Mouse (Mus musculus): Measurements from ENCODE around the gene Fndc3b. TPM values are rescaled to one million over a fixed set of nuclear protein-coding genes. Genes with fewer than 3 reads are reported as not detected.
"Not testable (repeated sequence)": the region's sequence is repeated elsewhere in the genome, so short reads cannot be mapped to it uniquely, and the experiment has no call there.

Gene Fndc3b
- polyA plus RNA-seq, 1 experiment from 2014 or later, result 9.7 TPM

DNA sequence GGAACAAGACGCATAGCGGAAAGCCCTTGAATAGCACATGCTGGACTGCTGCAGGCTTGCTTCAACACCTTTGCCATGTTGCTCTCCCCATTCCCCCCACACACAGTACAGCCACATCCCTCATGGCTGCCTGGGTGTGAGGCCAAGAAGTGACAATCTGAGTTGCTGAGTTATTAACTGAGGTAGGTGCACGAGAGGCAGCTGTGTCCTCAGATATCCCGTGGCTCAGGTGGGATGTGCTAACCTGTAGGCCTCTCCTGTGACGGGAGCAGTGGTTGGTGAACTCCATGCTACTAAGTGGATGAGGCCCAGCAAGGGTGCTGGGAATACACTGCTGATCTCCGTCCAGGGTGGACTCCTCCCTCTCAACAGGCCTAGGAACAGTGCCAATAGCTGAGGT, 288.6 kb downstream of the Fndc3b start:
- Histone ChIP-seq H3K27ac (no peak overlapping the region), H3K4me2 (no peak overlapping the region), H3K36me3 (peaks cover 40% of the 10 kb centered on the region), H3K4me3 (no peak overlapping the region), H3K9me3 (replicated peaks) (no peaks in the 10 kb centered on the region), H3K9ac (no peak overlapping the region), H3K27me3 (replicated peaks) (no peaks in the 10 kb centered on the region), H3K4me1 (no peaks in the 10 kb centered on the region)
- WGBS (ENCODE audit: insufficient replicate concordance), result 70% methylated on average over 6 of the region's 6 CpGs
- no peak for ATAC-seq

DNA sequence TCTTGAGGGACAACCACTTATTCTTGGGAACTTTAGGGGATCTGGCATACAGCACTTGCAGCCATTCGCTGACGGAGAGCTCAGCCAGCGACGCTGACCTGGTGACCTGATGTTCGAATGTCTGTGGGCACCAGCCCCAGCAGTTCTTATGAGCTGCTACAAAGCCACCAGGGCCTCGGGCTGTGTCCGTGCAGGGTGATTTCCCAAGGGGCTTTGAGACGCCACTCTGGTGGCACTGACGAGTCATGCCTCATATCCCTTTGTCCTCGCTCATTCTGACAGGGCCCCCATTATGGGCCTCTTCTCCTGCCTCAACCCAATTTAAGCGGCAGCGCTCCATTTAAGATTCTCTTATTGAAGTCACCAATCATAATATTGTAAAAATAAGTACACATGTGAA, 289.1 kb downstream of the Fndc3b start:
- no peaks in the 10 kb centered on the region for H3K4me1 ChIP-seq
- H3K4me3 ChIP-seq, result no peak overlapping the region
- peaks cover 38% of the 10 kb centered on the region for H3K36me3 ChIP-seq
- H3K27me3 ChIP-seq (replicated peaks), result no peaks in the 10 kb centered on the region
- no peak overlapping the region for H3K27ac ChIP-seq
- ATAC-seq, result no peak
- H3K9me3 ChIP-seq (replicated peaks), result no peaks in the 10 kb centered on the region
- 82% methylated on average over 12 of the region's 12 CpGs for WGBS (ENCODE audit: insufficient replicate concordance)
- no peak overlapping the region for H3K4me2 ChIP-seq
- H3K9ac ChIP-seq, result no peak overlapping the region

DNA sequence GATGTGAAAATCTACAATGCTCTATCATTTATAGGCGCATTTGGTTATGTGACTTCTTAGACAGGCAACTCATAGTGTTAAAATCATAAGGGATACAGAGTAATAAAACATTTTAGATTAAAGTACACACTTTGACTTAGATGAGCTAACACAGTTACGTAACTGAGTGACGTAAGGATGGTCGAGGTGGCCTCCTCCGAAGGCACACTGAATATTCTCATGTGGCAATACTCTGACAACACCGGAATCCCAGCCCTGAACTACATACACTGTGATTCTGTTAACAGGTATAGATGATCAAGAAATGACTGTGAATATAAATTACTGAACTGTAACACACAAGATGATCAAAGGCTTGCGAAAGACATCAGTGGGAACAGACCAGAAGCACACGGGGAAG, 292.5 kb downstream of the Fndc3b start:
- Histone ChIP-seq H3K27me3 (replicated peaks) (no peaks in the 10 kb centered on the region), H3K27ac (no peak overlapping the region), H3K36me3 (peaks cover 24% of the 10 kb centered on the region), H3K4me2 (no peak overlapping the region), H3K9me3 (replicated peaks) (no peaks in the 10 kb centered on the region), H3K4me3 (no peak overlapping the region), H3K9ac (no peak overlapping the region), H3K4me1 (no peaks in the 10 kb centered on the region)
- WGBS (ENCODE audit: insufficient replicate concordance), result 84% methylated on average over 8 of the region's 8 CpGs
- no peak for ATAC-seq

DNA sequence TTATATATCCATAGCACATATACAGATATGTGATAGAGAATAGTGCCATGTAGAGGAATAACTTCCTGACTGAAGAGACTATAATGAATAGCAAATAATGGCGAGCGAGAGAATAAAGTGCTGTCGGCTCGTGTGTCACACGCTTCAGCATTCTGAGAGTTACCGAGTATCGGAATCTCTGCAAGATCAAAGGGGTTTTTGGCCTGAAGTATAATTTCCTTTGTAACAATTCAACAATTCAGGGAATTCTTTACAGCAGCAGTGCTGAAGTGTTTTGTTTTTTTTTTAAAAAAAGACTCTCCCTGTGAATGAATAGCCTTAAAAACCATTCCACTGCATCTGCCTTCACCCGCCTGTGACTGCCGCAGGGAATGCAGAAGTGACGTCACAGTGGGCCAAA, 294.3 kb downstream of the Fndc3b start:
- 83% methylated on average over 10 of the region's 10 CpGs for WGBS (ENCODE audit: insufficient replicate concordance)
- no peak for ATAC-seq
- H3K4me1 ChIP-seq, result no peaks in the 10 kb centered on the region

DNA sequence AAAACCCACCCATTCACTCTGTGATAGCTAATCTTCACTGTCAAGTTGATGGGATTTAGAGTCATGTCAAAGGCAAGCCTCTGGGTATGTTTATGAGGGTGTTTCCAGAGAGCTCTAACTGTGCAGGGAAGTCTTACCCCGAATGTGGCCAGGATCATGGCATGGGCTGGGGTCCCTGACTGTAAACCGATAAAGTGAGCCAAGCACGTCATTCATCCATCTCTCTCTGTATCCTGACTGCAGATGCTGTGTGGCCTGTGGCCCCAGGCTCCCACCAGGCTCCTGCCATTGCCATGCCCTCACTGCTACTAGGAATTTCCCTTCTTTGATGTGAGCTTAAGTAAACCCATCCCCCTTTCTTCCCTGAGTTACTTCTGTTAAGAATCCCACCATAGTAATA, 297.5 kb downstream of the Fndc3b start:
- no peaks in the 10 kb centered on the region for H3K9me3 ChIP-seq (replicated peaks)
- WGBS (ENCODE audit: insufficient replicate concordance), result 78% methylated on average over 3 of the region's 3 CpGs

More for the DNA sequence above, 294.3 kb downstream of the Fndc3b start:
- Histone ChIP-seq H3K9ac (no peak overlapping the region), H3K27me3 (replicated peaks) (no peaks in the 10 kb centered on the region), H3K4me2 (no peak overlapping the region), H3K36me3 (peaks cover 20% of the 10 kb centered on the region), H3K9me3 (replicated peaks) (no peaks in the 10 kb centered on the region), H3K4me3 (no peak overlapping the region), H3K27ac (no peak overlapping the region)

DNA sequence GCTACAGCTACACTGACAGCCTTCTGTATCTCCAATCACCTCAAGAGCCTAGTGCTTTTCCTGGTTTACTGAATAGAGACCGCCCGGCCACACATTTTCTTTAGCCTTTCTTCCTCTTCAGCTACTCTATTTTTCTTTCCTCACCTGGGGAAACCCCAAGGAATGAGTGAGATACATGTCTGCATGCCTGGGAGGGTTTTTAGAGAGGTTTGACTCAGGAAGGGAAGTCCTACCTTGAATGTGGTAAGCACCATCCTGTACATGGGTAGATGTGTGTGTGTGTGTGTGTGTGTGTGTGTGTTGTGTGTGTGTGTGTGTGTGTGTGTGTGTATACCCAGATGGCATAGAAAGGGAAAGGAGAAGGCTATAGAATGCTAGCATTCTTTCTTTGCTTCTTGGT, 299.8 kb downstream of the Fndc3b start:
- Histone ChIP-seq H3K27ac (no peak overlapping the region), H3K27me3 (replicated peaks) (no peaks in the 10 kb centered on the region), H3K36me3 (peaks cover 2% of the 10 kb centered on the region; the same call in 1 of the 2 replicates), H3K9ac (no peak overlapping the region), H3K4me1 (no peaks in the 10 kb centered on the region), H3K4me2 (no peak overlapping the region), H3K9me3 (replicated peaks) (no peaks in the 10 kb centered on the region), H3K4me3 (no peak overlapping the region)
- 76% methylated on average over 2 of the region's 2 CpGs for WGBS (ENCODE audit: insufficient replicate concordance)
- ATAC-seq, result no peak

More for the DNA sequence above, 297.5 kb downstream of the Fndc3b start:
- Histone ChIP-seq H3K4me1 (no peaks in the 10 kb centered on the region), H3K9ac (no peak overlapping the region), H3K36me3 (peaks cover 6% of the 10 kb centered on the region), H3K27ac (no peak overlapping the region), H3K27me3 (replicated peaks) (no peaks in the 10 kb centered on the region), H3K4me3 (no peak overlapping the region), H3K4me2 (no peak overlapping the region)
- no peak for ATAC-seq

DNA sequence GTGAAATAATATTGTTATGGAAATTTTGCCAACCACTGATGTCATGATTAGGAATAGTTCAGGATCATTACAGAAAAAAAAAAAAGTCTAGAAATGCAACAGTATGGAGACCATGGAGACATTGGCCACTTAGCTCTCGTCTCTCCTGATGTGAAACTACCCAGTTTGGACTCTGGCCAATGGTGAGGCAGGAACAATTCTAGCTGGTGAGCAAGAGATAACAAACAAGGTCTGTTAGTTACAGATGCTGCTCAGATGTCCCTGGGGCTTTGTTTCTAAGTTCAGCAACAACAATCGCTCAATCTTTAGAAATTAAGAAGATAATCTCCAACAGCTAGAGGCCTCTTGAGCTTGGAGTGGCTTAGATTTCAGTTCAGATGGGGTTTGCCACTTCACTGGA, 302.5 kb downstream of the Fndc3b start:
- H3K36me3 ChIP-seq, result no peaks in the 10 kb centered on the region
- 52% methylated on average over 2 of the region's 2 CpGs for WGBS (ENCODE audit: insufficient replicate concordance)

DNA sequence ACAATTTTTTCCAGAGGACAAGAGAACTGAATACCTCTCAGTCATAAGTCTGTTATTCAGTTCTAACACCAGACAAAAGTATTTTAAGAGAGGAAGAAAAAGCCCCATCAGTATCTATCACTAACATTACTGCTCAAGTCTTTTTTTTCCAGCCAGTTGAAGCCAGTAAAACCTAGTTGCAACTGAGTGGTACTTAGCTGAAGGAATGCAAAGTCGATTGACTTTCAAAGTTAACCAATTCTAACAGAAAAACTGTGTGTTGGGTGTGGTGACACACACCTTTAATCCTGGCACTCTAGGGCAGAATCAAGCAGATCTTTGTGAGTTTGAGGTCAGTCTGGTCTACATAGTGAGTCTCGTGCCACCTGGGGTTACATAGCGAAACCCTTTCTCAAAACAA, 304.7 kb downstream of the Fndc3b start:
- 64% methylated on average over 3 of the region's 3 CpGs for WGBS (ENCODE audit: insufficient replicate concordance)
- H3K36me3 ChIP-seq, result no peaks in the 10 kb centered on the region
- no peak overlapping the region for H3K27ac ChIP-seq
- H3K4me2 ChIP-seq, result no peak overlapping the region
- H3K4me3 ChIP-seq, result no peak overlapping the region
- H3K9me3 ChIP-seq (replicated peaks), result no peaks in the 10 kb centered on the region
- no peak for ATAC-seq
- H3K9ac ChIP-seq, result no peak overlapping the region
- no peaks in the 10 kb centered on the region for H3K4me1 ChIP-seq
- no peaks in the 10 kb centered on the region for H3K27me3 ChIP-seq (replicated peaks)

More for the DNA sequence above, 302.5 kb downstream of the Fndc3b start:
- H3K27ac ChIP-seq, result no peak overlapping the region
- no peaks in the 10 kb centered on the region for H3K9me3 ChIP-seq (replicated peaks)
- H3K4me3 ChIP-seq, result no peak overlapping the region
- no peak for ATAC-seq
- no peak overlapping the region for H3K4me2 ChIP-seq
- no peaks in the 10 kb centered on the region for H3K27me3 ChIP-seq (replicated peaks)
- H3K4me1 ChIP-seq, result no peaks in the 10 kb centered on the region
- no peak overlapping the region for H3K9ac ChIP-seq

DNA sequence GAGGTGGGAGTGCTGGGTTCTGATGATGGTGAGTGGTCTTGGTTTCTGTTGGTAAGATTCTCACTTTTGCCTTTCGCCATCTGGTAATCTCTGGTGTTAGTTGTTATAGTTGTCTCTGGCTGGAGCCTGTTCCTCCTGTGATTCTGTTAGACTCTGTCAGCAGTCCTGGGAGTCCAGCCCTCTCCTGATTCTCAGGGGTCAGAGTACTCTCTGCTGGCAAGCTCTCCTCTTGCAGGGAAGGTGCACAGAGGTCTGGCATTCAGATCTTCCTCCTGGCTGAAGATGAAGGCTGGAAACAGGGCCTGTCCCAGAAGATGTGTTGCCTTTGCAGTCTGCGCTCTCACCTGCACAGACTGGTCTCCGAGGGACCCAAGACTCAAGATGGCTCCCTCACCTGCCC, 310.1 kb downstream of the Fndc3b start:
- not testable (repeated sequence) for H3K9ac ChIP-seq

DNA sequence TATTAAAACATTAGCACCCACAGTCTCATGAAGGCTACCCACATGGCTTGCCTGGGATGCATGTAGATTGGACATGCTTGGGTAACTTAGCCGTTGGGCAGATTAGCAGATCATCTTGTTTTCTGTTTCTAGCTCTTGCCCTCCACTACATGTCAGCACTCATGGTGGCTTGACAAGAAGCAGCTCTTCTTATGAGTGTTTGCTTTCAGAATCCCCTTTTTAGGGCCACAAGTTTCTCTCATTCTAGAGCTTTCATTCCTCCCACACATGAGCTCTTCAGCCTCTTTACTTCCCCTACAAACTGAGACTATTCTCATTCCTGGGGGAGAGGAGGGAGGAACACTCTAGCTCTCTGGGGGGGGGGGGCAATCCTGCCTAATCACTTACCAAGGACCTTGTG, 321.2 kb downstream of the Fndc3b start:
- H3K9ac ChIP-seq, result no peak overlapping the region
- H3K4me1 ChIP-seq, result no peaks in the 10 kb centered on the region
- H3K4me2 ChIP-seq, result no peak overlapping the region
- no peaks in the 10 kb centered on the region for H3K36me3 ChIP-seq
- no peaks in the 10 kb centered on the region for H3K9me3 ChIP-seq (replicated peaks)
- H3K27ac ChIP-seq, result no peak overlapping the region
- WGBS (ENCODE audit: insufficient replicate concordance), result 65% methylated on average over 1 of the region's 1 CpGs
- no peaks in the 10 kb centered on the region for H3K27me3 ChIP-seq (replicated peaks)
- ATAC-seq, result no peak
- H3K4me3 ChIP-seq, result no peak overlapping the region

More for the DNA sequence above, 310.1 kb downstream of the Fndc3b start:
- not testable (repeated sequence) for H3K27me3 ChIP-seq (replicated peaks); H3K9me3 ChIP-seq (replicated peaks); H3K27ac ChIP-seq; H3K4me1 ChIP-seq; H3K4me3 ChIP-seq; H3K4me2 ChIP-seq; H3K36me3 ChIP-seq; ATAC-seq
- WGBS (ENCODE audit: insufficient replicate concordance), result 74% methylated on average over 3 of the region's 3 CpGs

DNA sequence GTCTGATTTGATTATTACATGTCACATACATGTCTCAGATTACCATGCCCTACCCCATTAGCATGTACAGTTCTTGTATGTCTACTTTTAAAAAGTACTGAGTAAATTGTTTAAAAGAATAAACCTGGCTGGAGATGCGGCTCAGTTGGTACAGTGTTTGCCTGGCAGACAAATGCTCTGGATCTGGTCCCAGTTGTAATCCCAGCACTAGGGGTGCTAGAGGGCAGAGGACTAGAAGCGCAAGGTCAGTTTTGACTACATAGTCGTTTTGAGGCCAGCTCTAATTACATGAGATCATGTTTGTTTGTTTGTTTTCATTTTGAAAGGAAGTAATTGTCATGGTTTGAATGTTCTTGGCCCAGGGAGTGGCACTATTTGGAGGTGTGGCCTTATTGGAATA, 326.3 kb downstream of the Fndc3b start:
- Histone ChIP-seq H3K27ac (no peak overlapping the region), H3K4me1 (no peaks in the 10 kb centered on the region), H3K9ac (no peak overlapping the region), H3K9me3 (replicated peaks) (no peaks in the 10 kb centered on the region), H3K27me3 (replicated peaks) (no peaks in the 10 kb centered on the region), H3K36me3 (no peaks in the 10 kb centered on the region), H3K4me2 (no peak overlapping the region), H3K4me3 (no peak overlapping the region)
- WGBS (ENCODE audit: insufficient replicate concordance), result 52% methylated on average over 3 of the region's 3 CpGs
- ATAC-seq, result no peak

DNA sequence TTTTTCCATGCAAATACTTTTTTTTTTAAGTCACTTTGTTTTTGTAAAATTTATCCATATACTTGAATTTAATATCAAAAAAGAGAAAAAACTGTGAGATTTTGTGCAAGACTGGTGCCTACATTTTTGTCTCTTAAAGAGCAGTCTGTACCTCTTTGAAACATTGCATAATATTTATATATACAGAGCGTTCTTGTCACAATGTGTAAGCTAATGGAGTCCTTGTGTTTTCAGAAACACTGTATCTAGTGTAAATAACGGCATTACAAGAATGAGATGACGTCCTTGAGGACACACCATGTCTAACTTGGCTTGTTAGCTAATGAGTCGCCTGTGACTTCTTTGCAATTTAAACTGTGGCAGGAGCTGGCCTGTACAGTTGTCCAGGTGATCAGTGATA, 333.2 kb downstream of the Fndc3b start:
- Histone ChIP-seq H3K4me3 (no peak overlapping the region), H3K9me3 (replicated peaks) (no peaks in the 10 kb centered on the region), H3K4me1 (no peaks in the 10 kb centered on the region), H3K36me3 (no peaks in the 10 kb centered on the region), H3K27me3 (replicated peaks) (peaks cover 21% of the 10 kb centered on the region), H3K9ac (no peak overlapping the region), H3K4me2 (no peak overlapping the region), H3K27ac (no peak overlapping the region)
- ATAC-seq, result no peak
- 55% methylated on average over 4 of the region's 4 CpGs for WGBS (ENCODE audit: insufficient replicate concordance)

DNA sequence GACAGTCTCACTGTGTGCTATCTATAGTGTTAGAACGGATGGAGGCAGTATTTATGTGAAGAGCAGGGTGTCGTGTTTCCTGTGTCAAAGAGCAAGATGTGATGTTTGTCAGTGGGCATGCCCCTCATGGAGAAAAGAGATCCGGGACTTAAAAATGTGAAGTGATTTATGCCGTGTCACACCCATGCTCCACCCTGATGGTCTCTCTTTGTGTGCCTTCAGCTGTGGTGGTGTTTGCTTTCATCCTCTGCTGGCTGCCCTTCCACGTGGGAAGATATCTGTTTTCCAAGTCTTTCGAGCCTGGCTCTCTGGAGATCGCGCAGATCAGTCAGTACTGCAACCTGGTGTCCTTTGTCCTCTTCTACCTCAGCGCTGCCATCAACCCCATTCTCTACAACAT, 336.7 kb downstream of the Fndc3b start:
- Histone ChIP-seq H3K27me3 (replicated peaks) (peaks cover 54% of the 10 kb centered on the region), H3K9me3 (replicated peaks) (no peaks in the 10 kb centered on the region), H3K4me1 (no peaks in the 10 kb centered on the region), H3K9ac (no peak overlapping the region), H3K36me3 (no peaks in the 10 kb centered on the region), H3K27ac (no peak overlapping the region), H3K4me2 (no peak overlapping the region), H3K4me3 (no peak overlapping the region)
- WGBS (ENCODE audit: insufficient replicate concordance), result 43% methylated on average over 9 of the region's 9 CpGs
- no peak for ATAC-seq

All from liver, embryonic 12.5 days (tissue).